Mouse (Mus musculus): Measurements from ENCODE around the gene D930020B18Rik.

DNA sequence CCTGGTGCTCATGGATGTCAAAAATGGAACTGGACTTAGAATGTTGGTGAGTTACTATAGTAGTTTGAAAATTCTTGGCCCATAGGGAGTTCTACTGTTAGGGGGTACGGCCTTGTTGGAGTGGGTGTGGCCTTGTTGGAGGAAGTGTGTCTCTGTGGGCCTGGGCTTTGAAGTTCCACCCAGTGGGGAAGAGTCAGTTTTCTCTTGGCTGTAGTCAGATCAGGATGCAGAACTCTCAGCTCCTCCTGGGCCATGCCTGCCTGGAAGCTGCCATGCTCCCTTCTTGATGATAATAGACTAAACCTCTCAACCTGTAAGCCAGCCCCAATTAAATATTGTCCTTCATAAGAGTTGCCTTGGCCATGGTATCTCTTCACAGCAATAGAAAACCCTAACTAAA, 7.2 kb upstream of the D930020B18Rik start:
- TF ChIP-seq TAL1 (IDR thresholded peaks at IDR 0.05; ENCODE audit: low read length) (no peak), CTCF (IDR thresholded peaks at IDR 0.05 in 2 of 3, conservative IDR thresholded peaks at IDR 0.05 in 1 of 3; ENCODE audit: control insufficient read depth in 1 of 3, insufficient read depth in 1 of 3, low read depth in 2 of 3, low read length in 3 of 3, poor library complexity in 1 of 3, severe bottlenecking in 1 of 3) (no peak), RCOR1 (IDR thresholded peaks at IDR 0.05; ENCODE audit: low read depth, low read length) (no peak)
